Mouse (Mus musculus): ENCODE data around the gene Cux1.

The Cux1 gene

DNA sequence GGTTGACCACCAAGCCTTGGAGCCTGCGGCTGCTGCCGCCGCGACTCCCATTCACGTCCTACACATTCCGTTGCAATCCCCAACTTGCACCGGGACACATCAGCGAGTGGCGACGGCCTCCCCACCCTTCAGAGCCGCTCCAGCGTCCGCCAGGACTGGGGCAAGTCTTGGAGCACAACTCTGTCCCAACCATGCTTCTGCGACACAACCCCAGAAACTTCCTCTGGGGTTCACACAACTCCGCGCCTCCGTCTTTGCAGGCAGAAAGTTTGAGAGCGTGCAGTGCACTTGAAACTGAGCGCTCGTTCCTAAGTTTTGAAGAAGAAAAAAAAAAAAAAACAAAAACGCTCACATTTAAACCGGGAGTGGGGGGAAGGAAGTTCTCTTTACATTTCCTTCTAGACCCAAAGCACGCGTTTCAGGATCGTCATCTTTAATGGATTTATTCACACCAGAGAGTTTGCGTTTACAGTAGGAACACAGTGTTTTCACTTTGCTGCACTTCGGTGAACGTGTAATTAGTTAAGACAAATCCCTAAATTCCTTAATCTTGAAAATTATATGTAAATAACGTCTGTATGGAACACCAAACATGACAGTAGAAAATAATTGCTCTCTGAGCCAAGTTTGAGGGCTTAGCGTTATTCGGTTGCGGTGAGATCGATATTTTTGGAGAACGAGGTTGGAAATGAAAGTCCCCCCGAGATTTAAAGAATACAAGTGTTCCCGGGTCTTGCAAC is 906 bp upstream of the Cux1 start:
- DNase-seq (ENCODE audit: low read depth, low spot score) = peak; percentile 80

DNA sequence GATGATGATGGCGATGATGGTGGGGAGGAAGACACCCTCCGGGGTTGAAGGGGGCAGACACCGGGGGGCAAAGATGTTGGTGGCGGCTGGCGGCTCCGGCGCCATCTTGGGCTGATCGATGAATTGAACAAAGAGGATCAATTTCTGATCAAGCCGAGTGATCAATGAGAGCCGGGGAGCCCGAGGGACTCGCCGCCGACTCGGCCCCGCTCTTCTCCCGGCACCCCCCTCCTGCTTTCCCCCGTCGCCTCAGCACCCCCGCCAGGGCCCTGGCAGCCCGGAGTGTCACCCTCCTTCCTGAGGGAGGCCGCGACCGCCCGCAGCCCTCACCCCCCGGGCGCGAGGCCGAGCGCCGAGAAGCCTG is 496 bp downstream of the Cux1 start:
- no peak for DNase-seq (ENCODE audit: low read depth, low spot score)

DNA sequence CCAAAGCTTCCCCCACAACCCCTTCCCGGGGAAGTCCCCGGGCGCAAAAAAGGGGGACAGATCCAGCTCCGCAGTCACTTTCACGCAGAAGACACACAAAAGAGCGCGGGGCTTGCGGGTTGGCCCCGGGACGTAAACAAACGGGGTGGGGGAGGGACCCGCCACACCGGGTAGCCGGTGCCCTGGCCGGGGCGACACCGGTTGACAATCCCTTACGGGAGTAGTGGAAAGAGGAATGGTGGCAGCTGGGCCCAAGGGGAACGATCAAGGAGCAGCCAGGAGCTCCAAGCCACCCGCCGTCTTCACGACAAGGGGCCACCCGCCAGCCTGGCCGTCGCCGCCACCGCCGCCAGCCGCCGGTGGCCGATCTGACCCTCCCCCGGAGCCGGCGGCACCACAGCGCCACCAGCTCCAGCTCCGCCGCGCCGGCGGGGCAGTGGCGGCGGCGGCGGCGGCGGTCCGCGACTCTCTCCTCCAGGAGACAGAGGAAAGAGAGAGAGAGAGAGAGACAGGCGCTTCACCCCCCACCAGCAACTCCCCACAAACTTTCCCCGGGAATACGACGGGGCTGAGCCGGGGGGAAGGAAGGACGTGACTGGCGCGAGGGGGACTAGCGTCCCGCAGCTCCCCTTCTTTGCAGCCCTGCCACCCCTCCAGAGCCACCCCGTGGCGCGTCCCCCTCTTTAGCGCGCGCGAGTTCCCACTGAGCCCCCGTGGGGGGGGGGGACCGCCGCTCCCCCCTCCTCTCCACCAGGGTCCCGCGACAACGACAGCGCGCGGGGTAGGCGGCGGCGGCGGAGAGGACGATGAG is 1.1 kb downstream of the Cux1 start:
- peak; percentile 77 for DNase-seq (ENCODE audit: low read depth, low spot score)

DNA sequence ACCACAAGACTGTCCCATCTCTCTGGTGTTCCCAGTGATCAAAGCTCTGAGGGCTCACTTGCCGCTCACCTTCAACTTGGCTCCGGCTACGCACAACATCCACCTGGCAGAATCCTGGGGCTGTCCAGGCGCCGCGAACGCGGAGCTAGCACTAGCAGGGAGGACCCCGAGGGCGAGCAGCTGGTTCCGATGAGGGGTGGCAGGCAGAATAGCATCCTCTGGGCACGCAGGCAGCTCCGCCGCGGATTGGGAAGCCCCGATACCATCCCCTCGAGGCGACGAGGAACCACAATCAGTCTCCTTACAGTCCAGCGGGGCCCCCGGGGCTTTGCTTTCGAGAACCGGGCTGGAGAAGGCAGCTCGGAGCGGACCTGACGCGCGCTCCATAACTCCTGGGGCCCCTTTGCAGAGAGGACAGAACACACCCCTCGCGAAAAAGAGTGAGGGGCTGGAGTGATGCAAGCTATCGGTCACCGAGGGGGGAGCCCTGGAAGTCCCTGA is 1.9 kb downstream of the Cux1 start:
- DNase-seq (ENCODE audit: low read depth, low spot score) = no peak

DNA sequence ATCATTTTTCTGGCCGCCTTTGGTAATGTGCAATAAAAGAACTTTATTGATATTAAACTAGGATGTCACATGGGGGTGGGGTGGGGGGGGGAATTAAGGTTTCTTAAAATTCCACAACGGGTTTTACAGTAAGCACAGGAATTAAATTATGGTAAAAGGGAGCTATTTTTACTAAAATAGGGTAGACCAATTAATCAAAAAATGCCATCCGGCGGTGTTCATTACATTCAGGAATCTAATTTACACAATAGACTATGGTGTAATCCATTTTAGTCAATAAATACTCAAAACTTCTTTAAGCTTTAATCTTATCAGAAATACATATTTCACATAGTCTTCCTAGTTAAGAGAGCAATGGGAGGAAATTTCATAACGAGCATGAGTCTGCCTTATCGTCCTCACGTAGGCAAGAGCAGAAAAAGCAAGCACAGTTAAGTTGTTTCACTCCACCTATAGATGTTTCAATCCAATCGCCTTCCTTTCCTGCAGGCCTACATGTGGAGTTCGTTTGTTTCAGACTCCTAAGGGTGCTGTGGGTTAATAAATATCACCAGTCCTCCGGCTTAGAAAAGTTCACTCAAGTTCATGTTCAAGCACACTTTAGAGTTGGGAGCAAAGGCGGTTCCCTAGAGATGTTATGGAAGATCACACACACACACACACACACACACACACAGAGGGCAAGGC is 2.5 kb downstream of the Cux1 start:
- DNase-seq (ENCODE audit: low read depth, low spot score) = no peak

DNA sequence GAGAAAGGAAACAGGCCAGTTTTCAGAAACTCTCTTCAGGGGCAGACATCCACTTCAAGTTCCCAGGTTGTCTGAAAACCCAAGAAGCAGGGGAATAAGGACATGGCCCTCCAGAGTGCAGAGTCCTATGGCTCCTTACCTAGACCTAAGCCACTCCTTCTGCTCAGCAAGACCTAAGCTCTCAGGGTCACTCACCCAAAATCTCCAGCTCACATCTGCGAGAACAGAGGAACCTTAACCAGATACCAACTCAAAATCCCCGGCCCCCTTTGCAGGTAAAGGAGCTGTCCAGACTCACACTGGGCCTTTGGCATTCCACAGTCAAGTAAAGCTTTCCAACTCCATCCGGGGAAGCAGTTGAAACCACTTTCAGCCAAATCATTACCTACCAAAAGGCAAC is 3.3 kb downstream of the Cux1 start:
- no peak for DNase-seq (ENCODE audit: low read depth, low spot score)

DNA sequence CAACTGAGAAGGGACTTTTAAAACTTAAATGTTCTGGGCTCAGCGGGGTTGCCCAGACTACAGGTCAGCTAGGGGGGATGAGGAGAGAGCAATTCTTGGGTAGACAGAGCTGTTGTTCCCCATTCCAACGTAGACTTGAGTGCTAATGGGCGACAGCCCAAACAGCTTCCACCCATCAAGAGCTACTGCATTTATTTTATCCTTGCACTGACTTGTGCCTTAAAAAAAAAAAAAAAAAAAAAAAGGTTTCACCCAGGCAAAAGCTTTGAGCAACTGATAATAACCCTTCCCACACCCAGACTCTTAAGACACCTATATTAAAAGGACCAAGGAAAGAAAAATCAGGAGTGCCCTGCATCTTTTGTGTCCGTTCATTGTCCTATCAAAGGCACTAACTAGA is 4.2 kb downstream of the Cux1 start:
- no peak for DNase-seq (ENCODE audit: low read depth, low spot score)

DNA sequence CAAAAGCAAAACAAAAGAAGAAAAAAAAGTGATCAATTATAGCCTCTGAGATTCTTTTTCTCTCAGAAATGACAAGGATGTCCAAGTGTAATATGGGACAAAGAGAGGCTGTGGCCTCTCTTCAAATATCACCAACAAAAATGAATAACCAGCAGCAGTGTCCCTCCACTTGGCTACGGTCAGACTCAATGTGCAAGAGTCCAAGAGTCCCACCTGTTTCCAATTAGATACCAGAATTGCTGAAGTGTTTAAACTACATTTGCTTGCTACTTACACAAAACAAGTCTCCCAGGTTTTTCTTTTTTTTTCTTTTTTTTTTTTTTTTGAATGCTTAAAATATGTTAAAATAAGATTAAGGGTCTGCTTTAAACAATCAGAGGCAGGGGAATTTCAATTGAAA is 5.1 kb downstream of the Cux1 start:
- no peak for DNase-seq (ENCODE audit: low read depth, low spot score)

DNA sequence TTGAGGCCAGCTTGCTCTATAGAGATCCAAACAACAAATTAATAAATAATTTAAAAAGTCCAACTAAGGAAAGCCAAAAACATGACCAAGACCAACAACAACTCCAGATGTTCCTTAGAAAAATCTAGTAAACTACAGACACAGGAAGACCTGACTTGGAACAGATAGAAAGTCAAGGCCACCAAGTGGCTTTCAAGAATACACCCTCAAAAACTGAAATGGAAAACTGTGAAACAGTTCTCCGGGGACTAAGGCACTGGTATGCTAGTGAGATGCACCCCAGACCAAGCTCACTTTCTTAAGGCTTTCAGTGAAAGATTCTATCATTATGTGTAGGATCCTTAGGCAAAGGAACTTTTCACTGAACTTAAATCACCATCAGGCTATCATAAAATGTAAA is 5.6 kb downstream of the Cux1 start:
- no peak for DNase-seq (ENCODE audit: low read depth, low spot score)

DNA sequence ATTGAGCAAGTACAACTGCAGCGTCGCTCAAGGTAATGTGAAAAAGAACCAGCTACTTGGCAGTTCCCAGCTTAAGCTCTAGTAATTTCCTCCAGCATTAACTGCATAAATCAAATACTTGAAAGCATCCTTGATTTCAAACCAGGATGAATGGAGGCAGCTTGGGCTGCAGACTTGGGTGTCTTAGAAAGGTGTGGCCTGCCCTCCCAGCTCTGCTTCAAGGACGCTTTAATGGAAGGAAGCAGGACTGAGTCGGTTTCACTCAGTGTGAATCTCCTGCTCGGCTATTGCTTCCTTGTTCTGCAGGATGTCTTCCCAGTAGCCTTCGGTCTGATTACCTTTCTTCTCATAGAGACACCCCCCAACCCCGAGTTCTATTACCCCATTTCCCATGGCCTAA is 6.6 kb downstream of the Cux1 start:
- no peak for DNase-seq (ENCODE audit: low read depth, low spot score)

DNA sequence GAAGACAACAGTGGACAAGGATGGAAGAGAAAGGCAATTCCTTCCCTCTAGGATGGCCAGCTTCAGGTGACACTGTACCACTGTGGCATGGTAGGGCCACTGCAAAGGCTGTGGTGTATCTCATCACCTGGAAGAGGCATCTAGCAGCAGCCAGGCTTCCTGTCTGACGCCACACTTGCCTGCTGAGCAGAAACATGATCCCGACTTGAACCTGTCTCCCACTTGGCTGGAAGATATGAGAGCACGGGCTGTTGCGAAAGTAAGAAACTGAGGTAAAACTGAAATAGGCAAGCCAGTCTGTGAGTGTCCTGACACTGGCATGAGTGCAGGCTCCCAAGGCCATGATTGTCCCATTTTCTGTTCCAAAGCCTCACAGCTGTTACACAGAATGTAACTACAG is 9.8 kb downstream of the Cux1 start:
- DNase-seq (ENCODE audit: low read depth, low spot score) = no peak

DNA sequence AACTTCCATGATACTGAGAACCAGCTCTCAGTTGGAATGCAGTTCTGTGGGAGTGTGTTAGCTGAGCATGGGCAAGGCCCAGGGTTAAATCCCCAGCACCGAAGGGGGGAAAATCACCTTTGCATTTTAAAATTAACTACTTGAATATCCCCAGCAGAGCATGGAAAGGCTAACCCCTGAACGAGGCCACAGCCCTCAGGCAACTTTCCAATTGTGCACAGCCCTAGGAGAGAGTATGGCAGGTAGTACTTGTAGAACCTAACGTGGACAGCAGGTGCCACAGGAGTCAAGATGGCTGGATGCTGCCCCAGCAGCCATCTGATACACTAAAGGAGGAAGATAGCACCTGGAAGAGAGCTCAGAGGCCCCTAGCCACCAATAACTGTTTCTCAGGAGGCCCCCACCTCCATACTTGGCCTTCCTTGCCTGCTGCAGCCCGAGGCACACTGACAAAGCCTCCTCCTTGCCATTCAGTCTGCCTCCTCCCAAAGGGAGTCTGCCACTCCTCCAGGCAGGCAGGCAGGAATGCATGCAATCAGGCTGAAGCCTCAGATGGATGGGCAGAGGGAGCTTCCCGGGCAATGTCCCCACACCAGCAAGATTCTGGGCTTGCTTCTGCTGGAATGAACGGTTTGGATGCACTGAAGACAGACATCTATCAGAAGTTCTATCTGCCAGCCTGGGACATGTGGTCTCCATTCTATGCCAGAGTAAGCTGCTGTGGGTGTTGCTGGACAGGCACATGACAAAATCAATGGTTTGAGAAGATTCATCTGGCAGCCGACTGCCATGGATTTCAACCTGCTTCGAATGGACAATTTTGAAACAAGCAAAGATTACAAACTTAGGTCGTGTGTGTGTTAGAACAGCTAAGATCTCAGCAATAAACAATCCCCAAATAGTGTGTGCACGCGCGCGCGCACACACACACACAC is 10.7 kb downstream of the Cux1 start:
- DNase-seq (ENCODE audit: low read depth, low spot score) = no peak

DNA sequence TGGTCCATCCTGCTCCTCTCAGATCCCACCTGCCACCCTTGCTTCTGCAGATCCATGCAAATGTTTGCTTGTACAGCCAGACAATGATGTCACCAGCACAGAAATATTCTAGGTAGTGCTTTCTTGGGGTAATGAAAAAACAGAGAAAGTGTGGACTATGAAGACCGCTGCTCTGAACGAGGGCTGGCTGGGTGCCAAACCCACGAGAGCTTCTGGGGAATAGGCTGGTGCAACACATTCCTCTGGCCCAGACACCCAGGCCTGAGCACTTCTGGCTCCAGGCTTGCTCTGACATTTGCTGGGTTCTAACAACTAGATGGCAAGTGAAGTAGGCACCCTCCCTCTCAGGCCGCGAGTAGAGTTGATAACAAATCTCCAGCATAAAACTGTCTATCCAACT is 11.6 kb downstream of the Cux1 start:
- DNase-seq (ENCODE audit: low read depth, low spot score) = peak; percentile 16

DNA sequence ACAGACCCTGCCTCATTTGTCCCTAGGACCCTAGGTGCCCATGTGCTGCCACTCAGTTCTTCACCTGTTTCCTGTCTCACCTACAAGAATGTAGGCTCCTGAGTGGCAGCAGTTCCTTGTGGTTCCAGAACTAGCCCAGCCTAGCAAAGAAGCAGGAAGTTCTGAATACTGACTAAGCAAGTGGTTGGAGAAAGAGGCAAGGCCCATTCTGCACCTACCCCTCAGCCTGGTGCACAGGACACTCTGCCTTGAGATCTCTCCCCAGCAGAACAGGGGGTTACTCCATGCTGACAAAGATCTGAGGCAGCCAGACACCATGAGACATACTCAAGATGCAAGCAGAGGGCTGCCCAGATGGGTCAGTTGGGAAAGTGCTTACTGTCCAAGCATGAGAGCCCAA is 14.5 kb downstream of the Cux1 start:
- DNase-seq (ENCODE audit: low read depth, low spot score) = no peak

DNA sequence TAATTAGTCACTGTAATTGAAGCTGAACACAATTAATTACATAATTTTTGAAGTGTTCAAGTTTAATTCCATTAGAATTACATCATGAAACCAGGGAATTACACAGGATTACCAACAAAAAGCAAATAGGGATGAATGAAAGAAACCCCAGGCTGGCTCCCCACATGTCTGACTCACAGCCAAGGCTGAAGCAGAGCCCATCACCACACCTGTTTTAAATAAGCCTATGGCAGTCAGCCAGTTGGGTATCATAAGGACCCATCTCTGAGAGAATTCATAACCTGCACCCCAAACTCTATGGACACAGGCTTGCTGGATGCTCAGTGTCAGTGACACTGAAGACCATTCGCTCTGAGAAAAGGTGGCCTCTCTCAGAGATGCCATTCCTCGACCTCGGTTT is 15.2 kb downstream of the Cux1 start:
- no peak for DNase-seq (ENCODE audit: low read depth, low spot score)

DNA sequence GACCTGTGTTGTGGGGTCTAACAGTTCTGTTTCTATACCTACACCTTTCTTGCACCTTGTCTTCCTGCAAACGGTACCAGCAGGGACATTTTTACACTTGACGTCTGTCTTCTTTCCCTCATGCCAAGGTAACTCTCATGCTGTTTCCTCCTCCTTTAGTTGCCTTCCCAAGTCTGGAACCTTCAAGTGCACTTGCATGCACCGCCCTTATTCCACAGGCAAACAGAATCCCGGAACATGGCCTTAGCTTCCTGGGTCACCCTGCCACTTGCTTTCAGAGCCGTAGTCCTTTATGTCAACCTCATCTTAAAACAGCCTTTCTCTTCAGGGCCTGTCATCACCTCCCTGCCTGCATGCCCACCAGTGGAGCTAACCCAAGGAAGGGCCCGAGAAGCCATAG is 15.7 kb downstream of the Cux1 start:
- DNase-seq (ENCODE audit: low read depth, low spot score) = no peak

DNA sequence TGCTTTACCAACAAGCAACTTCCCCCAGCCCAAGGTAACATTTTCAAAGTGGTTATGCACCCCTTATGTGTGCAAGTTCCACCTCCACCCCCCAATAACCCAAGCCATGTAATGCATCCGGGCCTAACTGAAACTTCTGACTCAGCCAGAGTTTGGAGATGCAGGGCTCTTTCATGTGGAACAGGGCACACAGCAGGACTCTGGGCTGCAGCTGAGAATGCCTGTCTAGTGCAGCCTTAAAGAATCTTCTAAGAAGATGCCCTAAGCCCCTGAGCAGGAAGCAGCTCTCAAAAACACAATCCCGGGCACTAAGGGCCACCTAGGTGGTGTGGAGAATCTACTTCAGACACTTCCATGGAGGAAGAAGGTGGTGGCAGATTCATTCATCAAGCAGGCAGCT is 16.6 kb downstream of the Cux1 start:
- peak; percentile 24 for DNase-seq (ENCODE audit: low read depth, low spot score)

DNA sequence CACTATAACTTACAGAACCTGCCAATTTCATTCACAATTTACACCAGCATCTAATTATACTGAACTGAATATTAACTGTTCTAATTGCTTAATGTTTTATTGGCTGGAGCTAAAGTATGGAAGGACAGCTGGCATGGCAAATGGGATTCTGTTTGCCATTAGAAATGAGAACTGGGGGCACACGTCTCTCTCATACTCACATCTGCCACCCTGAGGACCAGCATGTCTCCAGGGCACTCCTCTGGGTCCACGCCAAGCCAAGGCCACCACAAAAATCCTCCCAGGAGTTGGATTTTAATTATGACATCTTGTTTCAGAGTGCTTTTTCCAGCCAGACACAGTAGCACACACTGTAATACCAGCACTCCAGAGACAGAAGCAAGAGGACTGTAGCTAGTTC is 18.5 kb downstream of the Cux1 start:
- no peak for DNase-seq (ENCODE audit: low read depth, low spot score)

DNA sequence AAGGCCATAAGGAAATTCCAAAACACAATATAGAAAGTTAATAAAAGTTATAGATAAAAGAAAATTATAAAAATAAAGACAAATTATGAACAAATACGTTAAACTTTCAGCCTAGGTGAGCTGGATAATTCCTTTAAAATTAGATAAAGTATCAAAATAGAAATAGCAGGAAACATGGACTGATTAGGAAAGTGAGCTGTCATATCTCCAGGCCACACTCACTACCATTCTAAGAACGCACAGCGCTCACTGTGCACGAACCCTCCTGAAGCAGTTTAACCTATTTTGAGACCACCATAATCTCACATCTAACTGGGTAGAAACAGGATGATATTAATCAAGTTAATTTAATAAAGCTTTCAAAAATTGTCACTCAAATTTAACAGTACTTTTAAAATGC is 22.2 kb downstream of the Cux1 start:
- DNase-seq (ENCODE audit: low read depth, low spot score) = no peak

DNA sequence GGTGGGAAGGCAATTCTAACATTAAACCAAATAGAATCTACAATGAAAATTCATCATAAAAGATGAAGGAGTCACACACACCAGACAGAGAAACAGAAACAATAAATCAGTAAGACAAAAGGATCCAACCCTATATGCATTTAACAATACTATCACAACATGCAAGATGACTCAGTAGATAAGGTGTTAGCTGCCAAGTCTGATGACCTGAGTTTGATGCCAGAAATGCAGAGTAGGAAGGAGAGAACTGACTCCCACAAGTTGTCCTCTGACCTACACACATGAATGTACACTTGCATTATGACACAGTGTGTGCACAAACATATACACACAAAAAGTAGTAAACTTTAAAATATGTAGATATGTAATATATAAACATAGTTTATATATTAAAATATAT is 24.1 kb downstream of the Cux1 start:
- no peak for DNase-seq (ENCODE audit: low read depth, low spot score)

DNA sequence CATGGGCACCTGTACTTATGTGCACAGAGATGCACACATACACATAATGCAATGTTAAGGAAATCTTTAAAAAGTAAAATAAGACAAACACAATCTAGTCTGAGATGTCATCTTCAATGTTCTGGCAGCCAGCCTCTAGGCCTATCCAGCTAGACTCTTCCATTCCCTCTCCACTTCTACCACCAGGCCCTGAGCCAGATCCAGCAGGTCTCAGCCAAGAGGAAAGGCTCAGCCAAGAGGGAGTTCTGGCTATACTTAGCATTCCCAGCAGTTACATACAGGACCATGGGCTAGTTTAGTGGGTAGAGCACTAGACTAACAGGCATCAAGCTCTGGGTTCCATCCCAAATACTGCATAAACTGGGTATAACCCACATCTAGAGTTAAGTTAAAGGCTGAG is 26.3 kb downstream of the Cux1 start:
- DNase-seq (ENCODE audit: low read depth, low spot score) = no peak
